Mouse (Mus musculus): ENCODE results near the gene Erh. TPM values are rescaled to one million over a fixed set of nuclear protein-coding genes. Genes with fewer than 3 reads are reported as not detected.

The Erh gene
- 11.1 and 33.7 TPM in 2 replicates for polyA plus RNA-seq (2012; rRNA removed; ENCODE audit: low replicate concordance)

GRCm38 (mm10) chr12:80643693-80644505 is at the start of gene Erh, which contains the start of gene Slc39a9:
Gene Erh, minus strand, starts transcription at chr12:80644341.
Gene Slc39a9, plus strand, starts transcription at chr12:80643883.

GRCm38 (mm10) chr12:80692269-80692972 is 48.3 kb upstream of the Erh start, which contains the start of gene Plekhd1:
Gene Plekhd1, plus strand, starts transcription at chr12:80692591.

Other genes starting within 250 kb of the Erh start
- gene Dcaf5, start 207.7 kb downstream of the Erh start, polyA plus RNA-seq (2012; rRNA removed; ENCODE audit: low replicate concordance): 21.6 and 23.4 TPM in 2 replicates
- 8.4 and 22.0 TPM in 2 replicates for gene Exd2, start 181.2 kb downstream of the Erh start, polyA plus RNA-seq (2012; rRNA removed; ENCODE audit: low replicate concordance)
- 8.3 and 9.9 TPM in 2 replicates for gene Galnt16, start 126.1 kb downstream of the Erh start, polyA plus RNA-seq (2012; rRNA removed; ENCODE audit: low replicate concordance)
- gene Slc39a9, start 458 bp downstream of the Erh start, polyA plus RNA-seq (2012; rRNA removed; ENCODE audit: low replicate concordance): 38.4 and 49.6 TPM in 2 replicates
- 0.69 and 0.91 TPM in 2 replicates for gene Plekhd1, start 48.2 kb upstream of the Erh start, polyA plus RNA-seq (2012; rRNA removed; ENCODE audit: low replicate concordance)
- 0.02 TPM in 1 of 2 replicates, not detected in the other for gene Ccdc177, start 116.3 kb upstream of the Erh start, polyA plus RNA-seq (2012; rRNA removed; ENCODE audit: low replicate concordance)
- 47.4 and 57.9 TPM in 2 replicates for gene Susd6, start 146.2 kb upstream of the Erh start, polyA plus RNA-seq (2012; rRNA removed; ENCODE audit: low replicate concordance)

Measured in mammary gland, adult 2 months (tissue).